Mouse (Mus musculus) liver, embryonic 15.5 days (tissue): ENCODE measurements at regions not wholly inside any gene's neighbourhood (a gene's known extent, or its start where the extent isn't known, plus 50 kb on each side); places are given as distances from the start of the nearest gene placed in this dataset.

Experiments
- ATAC-seq: fragments of 200-750 bp; cut with Nextera tagmentation; 2 replicates; pipeline ENCODE4 v1.8.0; 2017; ENCODE audit warnings: moderate number of reproducible peaks, mild to moderate bottlenecking, moderate library complexity; ENCODE audit not compliant: insufficient read depth
- H3K27ac ChIP-seq: fragments of 300-500 bp; sonication (generic); replicated peaks from 2 replicates; pipeline ENCODE4 v1.5.1; 2015; ENCODE audit warnings: mild to moderate bottlenecking, inconsistent platforms
- H3K27me3 ChIP-seq: fragments of 300-500 bp; sonication (generic); 2 replicates; pipeline ENCODE4 v1.6.1; 2015; ENCODE audit warnings: mild to moderate bottlenecking, inconsistent platforms
- H3K36me3 ChIP-seq: fragments of 300-500 bp; sonication (generic); replicated peaks from 2 replicates; pipeline ENCODE4 v1.6.1; 2015; ENCODE audit warnings: moderate library complexity, mild to moderate bottlenecking, inconsistent platforms
- H3K4me1 ChIP-seq: fragments of 300-500 bp; sonication (generic); replicated peaks from 2 replicates; pipeline ENCODE4 v1.6.1; 2015; ENCODE audit warnings: inconsistent platforms
- H3K4me2 ChIP-seq: fragments of 300-500 bp; sonication (generic); 2 replicates; pipeline ENCODE4 v1.6.1; 2015; ENCODE audit warnings: moderate library complexity, mild to moderate bottlenecking, inconsistent platforms
- H3K4me3 ChIP-seq: fragments of 300-500 bp; sonication (generic); replicated peaks from 2 replicates; pipeline ENCODE4 v1.5.1; 2015; ENCODE audit warnings: mild to moderate bottlenecking, inconsistent platforms
- H3K9ac ChIP-seq: fragments of 300-500 bp; sonication (generic); 2 replicates; pipeline ENCODE4 v1.6.1; 2015; ENCODE audit warnings: moderate library complexity, mild to moderate bottlenecking, inconsistent platforms
- H3K9me3 ChIP-seq: fragments of 300-500 bp; sonication (generic); replicated peaks from 2 replicates; pipeline ENCODE4 v1.6.1; 2016; ENCODE audit warnings: inconsistent platforms
- WGBS: fragments of 180-500 bp; shearing (Covaris S2); methylation state at CpG from one replicate; pipeline ENCODE4 v1.1.7; 2015; ENCODE audit warnings: mixed read lengths; ENCODE audit not compliant: insufficient replicate concordance; 5-methylcytosine and 5-hydroxymethylcytosine counted together

- Histone ChIP-seq H3K27me3 (no peaks in the 10 kb centered on the region), H3K9ac (no peak overlapping the region), H3K9me3 (no peaks in the 10 kb centered on the region), H3K4me3 (no peak overlapping the region), H3K36me3 (no peaks in the 10 kb centered on the region), H3K4me2 (no peak overlapping the region), H3K4me1 (no peaks in the 10 kb centered on the region), H3K27ac (no peak overlapping the region)
- WGBS = 67% methylated on average over 6 of the region's 6 CpGs
- no peak for ATAC-seq
Measured at GRCm38 (mm10) chr11:63482593-63482992, 353.8 kb downstream of the Pmp22 start.

GRCm38 (mm10) chr11:63487203-63487602, 358.4 kb downstream of the Pmp22 start:
- no peaks in the 10 kb centered on the region for H3K4me1 ChIP-seq
- H3K36me3 ChIP-seq = no peaks in the 10 kb centered on the region
- no peak overlapping the region for H3K4me3 ChIP-seq
- no peak overlapping the region for H3K4me2 ChIP-seq
- no peaks in the 10 kb centered on the region for H3K27me3 ChIP-seq
- 29% methylated on average over 2 of the region's 2 CpGs for WGBS
- H3K9ac ChIP-seq = no peak overlapping the region
- no peak overlapping the region for H3K27ac ChIP-seq
- no peaks in the 10 kb centered on the region for H3K9me3 ChIP-seq
- ATAC-seq = no peak

GRCm38 (mm10) chr11:63502181-63502580, 373.4 kb downstream of the Pmp22 start:
- no peak overlapping the region for H3K4me3 ChIP-seq
- no peaks in the 10 kb centered on the region for H3K27me3 ChIP-seq
- no peaks in the 10 kb centered on the region for H3K9me3 ChIP-seq
- no peaks in the 10 kb centered on the region for H3K36me3 ChIP-seq
- WGBS = 49% methylated on average over 5 of the region's 5 CpGs
- no peaks in the 10 kb centered on the region for H3K4me1 ChIP-seq
- no peak for ATAC-seq
- H3K27ac ChIP-seq = no peak overlapping the region
- no peak overlapping the region for H3K9ac ChIP-seq
- H3K4me2 ChIP-seq = no peak overlapping the region

GRCm38 (mm10) chr11:63507387-63507786, 378.6 kb downstream of the Pmp22 start:
- H3K4me2 ChIP-seq = no peak overlapping the region
- no peak overlapping the region for H3K4me3 ChIP-seq
- no peaks in the 10 kb centered on the region for H3K9me3 ChIP-seq
- no peaks in the 10 kb centered on the region for H3K27me3 ChIP-seq
- 75% methylated on average over 8 of the region's 8 CpGs for WGBS
- no peaks in the 10 kb centered on the region for H3K4me1 ChIP-seq
- H3K9ac ChIP-seq = no peak overlapping the region
- no peak overlapping the region for H3K27ac ChIP-seq
- no peaks in the 10 kb centered on the region for H3K36me3 ChIP-seq
- ATAC-seq = no peak

GRCm38 (mm10) chr11:63508727-63509126, 379.9 kb downstream of the Pmp22 start:
- Histone ChIP-seq H3K4me1 (no peaks in the 10 kb centered on the region), H3K9ac (no peak overlapping the region), H3K36me3 (no peaks in the 10 kb centered on the region), H3K27ac (no peak overlapping the region), H3K27me3 (no peaks in the 10 kb centered on the region), H3K4me3 (no peak overlapping the region), H3K9me3 (no peaks in the 10 kb centered on the region), H3K4me2 (no peak overlapping the region)
- WGBS = 55% methylated on average over 2 of the region's 2 CpGs
- ATAC-seq = no peak

GRCm38 (mm10) chr11:63510611-63511010, 381.8 kb downstream of the Pmp22 start:
- no peak for ATAC-seq
- Histone ChIP-seq H3K27me3 (no peaks in the 10 kb centered on the region), H3K9ac (no peak overlapping the region), H3K27ac (no peak overlapping the region), H3K4me3 (no peak overlapping the region), H3K36me3 (no peaks in the 10 kb centered on the region), H3K9me3 (no peaks in the 10 kb centered on the region), H3K4me1 (no peaks in the 10 kb centered on the region), H3K4me2 (no peak overlapping the region)
- WGBS = 71% methylated on average over 7 of the region's 7 CpGs

GRCm38 (mm10) chr11:63514615-63515014, 385.8 kb downstream of the Pmp22 start:
- Histone ChIP-seq H3K9me3 (no peaks in the 10 kb centered on the region), H3K4me3 (no peak overlapping the region), H3K9ac (no peak overlapping the region), H3K4me2 (no peak overlapping the region), H3K27me3 (no peaks in the 10 kb centered on the region), H3K27ac (no peak overlapping the region), H3K36me3 (no peaks in the 10 kb centered on the region), H3K4me1 (no peaks in the 10 kb centered on the region)
- no peak for ATAC-seq
- 53% methylated on average over 3 of the region's 3 CpGs for whole genome bisulfite sequencing

- no peaks in the 10 kb centered on the region for H3K27me3 ChIP-seq
- WGBS = 44% methylated on average over 6 of the region's 6 CpGs
- H3K9ac ChIP-seq = no peak overlapping the region
- ATAC-seq = no peak
- H3K9me3 ChIP-seq = no peaks in the 10 kb centered on the region
- H3K36me3 ChIP-seq = no peaks in the 10 kb centered on the region
- H3K4me3 ChIP-seq = no peak overlapping the region
- no peak overlapping the region for H3K27ac ChIP-seq
- no peak overlapping the region for H3K4me2 ChIP-seq
- no peaks in the 10 kb centered on the region for H3K4me1 ChIP-seq
Measured at GRCm38 (mm10) chr11:63518847-63519246, 390.1 kb downstream of the Pmp22 start.

GRCm38 (mm10) chr11:63524254-63524653, 395.5 kb downstream of the Pmp22 start:
- Histone ChIP-seq H3K9ac (no peak overlapping the region), H3K27me3 (no peaks in the 10 kb centered on the region), H3K9me3 (no peaks in the 10 kb centered on the region), H3K4me2 (no peak overlapping the region), H3K27ac (no peak overlapping the region), H3K4me1 (no peaks in the 10 kb centered on the region), H3K36me3 (no peaks in the 10 kb centered on the region), H3K4me3 (no peak overlapping the region)
- 32% methylated on average over 7 of the region's 7 CpGs for WGBS
- ATAC-seq = no peak

GRCm38 (mm10) chr11:63525431-63525830, 396.6 kb downstream of the Pmp22 start:
- H3K27me3 ChIP-seq = no peaks in the 10 kb centered on the region
- H3K4me1 ChIP-seq = no peaks in the 10 kb centered on the region
- H3K9me3 ChIP-seq = no peaks in the 10 kb centered on the region
- no peaks in the 10 kb centered on the region for H3K36me3 ChIP-seq
- ATAC-seq = no peak
- no peak overlapping the region for H3K4me2 ChIP-seq
- 66% methylated on average over 12 of the region's 12 CpGs for WGBS
- H3K4me3 ChIP-seq = no peak overlapping the region
- no peak overlapping the region for H3K27ac ChIP-seq
- H3K9ac ChIP-seq = no peak overlapping the region

GRCm38 (mm10) chr11:63525956-63526355, 396.1 kb downstream of the Hs3st3b1 start:
- no peaks in the 10 kb centered on the region for H3K36me3 ChIP-seq
- no peaks in the 10 kb centered on the region for H3K4me1 ChIP-seq
- H3K9me3 ChIP-seq = no peaks in the 10 kb centered on the region
- no peak overlapping the region for H3K4me3 ChIP-seq
- H3K27me3 ChIP-seq = no peaks in the 10 kb centered on the region
- 54% methylated on average over 3 of the region's 3 CpGs for WGBS
- H3K27ac ChIP-seq = no peak overlapping the region
- no peak for ATAC-seq
- no peak overlapping the region for H3K4me2 ChIP-seq
- H3K9ac ChIP-seq = no peak overlapping the region

- Histone ChIP-seq H3K9me3 (no peaks in the 10 kb centered on the region), H3K9ac (no peak overlapping the region), H3K36me3 (no peaks in the 10 kb centered on the region), H3K4me1 (no peaks in the 10 kb centered on the region), H3K4me2 (no peak overlapping the region), H3K27me3 (no peaks in the 10 kb centered on the region), H3K27ac (no peak overlapping the region), H3K4me3 (no peak overlapping the region)
- 76% methylated on average over 5 of the region's 5 CpGs for WGBS
- no peak for ATAC-seq
Measured at GRCm38 (mm10) chr11:63532752-63533151, 389.3 kb downstream of the Hs3st3b1 start.
